Mouse (Mus musculus): ENCODE measurements around the gene Lamb3. TPM values are rescaled to one million over a fixed set of nuclear protein-coding genes. Genes with fewer than 3 reads are reported as not detected.
"Not testable (repeated sequence)": the region's sequence is repeated elsewhere in the genome, so short reads cannot be mapped to it uniquely, and the experiment has no call there.

Lamb3 gene
- total RNA-seq, 2 experiments from 2014 or later: 0.98 to 2.2 TPM

DNA sequence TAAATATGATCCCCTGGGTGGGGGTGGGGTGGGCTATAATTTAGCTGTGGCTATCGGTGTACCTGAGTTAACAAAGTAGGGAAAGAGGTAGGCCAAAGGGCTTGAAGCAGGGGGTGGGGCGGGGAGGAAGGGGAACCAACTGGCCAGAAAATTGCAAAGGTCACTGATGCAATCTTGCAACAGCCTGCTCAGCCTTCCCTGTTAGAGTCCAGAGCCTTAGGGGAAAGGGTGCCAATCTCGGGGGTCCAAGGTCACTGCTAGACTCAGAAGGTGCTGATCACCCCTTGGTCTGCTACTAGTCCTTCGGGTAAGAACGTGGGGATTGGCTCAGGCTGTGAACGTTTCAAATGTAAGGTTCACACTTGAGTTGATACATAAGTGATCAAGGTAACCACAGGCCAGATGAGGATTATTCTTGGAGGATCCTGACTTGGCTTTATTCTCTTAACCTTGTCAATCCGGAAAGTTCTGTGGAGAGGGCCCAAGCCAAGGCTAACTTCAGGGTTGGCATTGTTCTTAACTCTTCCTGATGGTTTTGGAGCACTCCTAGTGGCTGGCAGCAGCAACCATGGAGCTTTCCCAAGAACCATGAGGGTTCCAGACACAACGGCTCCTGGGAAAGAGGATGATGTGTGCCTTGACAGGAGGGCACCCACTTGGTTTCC is 67.0 kb downstream of the Lamb3 start:
- no peak for DNase-seq (ENCODE audit: low spot score in 2 of 2)

DNA sequence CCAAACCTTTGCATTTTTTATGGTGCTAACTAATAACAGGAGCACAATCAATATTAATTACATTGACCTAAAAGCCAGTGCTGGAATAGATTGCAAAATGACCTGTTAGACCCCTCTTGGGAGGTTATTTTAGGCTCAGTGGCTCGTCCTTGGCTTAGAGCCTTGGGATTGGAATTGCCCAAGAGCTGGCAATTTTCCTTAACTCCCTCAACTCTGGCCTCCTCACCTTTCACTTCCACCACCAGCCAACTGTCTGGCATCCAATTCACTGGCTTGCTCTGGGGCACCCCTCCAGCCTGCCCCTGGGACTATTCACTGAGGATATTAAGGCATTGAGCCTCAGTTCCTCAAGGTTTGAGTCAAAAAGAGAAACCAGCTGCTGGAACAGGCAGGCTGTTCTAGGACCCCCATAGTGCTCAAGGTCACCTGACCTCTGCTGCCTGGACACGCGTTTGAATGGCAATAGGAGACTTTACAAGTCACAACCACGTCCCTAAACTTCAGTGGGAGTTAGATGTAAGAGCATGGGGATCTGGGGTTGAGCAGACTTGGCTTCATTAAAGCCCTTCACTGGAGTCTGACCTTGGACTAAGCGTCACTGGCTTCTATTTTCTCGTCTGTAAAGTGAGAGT is 71.0 kb downstream of the Lamb3 start:
- DNase-seq (ENCODE audit: low spot score in 2 of 2): no peak

DNA sequence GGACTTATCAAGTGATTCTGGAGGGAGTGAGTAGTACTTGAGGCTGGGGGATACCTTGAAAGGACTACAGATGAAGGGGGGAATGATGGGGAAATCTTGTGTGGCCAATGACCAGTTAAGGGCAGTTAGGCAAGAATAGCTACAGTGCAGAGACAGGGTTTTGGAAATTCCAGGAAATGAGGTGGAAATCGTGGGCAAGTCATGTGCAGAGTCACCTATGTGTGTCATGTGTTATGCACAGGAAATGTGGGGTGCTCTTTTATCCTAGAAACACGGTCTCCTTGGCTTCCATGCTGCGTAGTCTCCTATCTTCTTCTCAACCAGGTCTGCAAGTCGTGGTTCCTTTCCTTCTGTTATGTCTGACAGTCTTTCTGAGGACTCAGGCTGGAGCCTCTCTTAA is 72.0 kb downstream of the Lamb3 start:
- no peak for DNase-seq (ENCODE audit: low spot score in 2 of 2)

DNA sequence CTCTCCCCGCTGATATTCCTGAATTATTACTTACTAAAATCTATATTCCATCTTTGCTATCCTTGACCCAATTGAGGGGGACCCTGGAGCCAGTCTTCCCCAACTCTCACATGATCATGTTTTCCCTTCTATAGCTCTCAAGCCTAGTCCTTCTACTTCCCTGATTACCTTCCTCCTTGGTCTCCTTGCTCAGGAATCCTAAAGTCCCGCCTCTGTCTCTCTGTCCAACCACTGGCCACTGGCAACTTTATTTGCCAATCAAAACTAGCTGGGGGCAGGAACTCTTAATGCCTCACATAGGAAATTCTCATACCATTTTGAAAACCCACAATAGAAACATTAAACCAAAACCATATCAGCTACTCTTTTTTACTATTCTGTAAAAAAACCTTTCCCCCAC is 73.8 kb downstream of the Lamb3 start:
- no peak for DNase-seq (ENCODE audit: low spot score in 2 of 2)

DNA sequence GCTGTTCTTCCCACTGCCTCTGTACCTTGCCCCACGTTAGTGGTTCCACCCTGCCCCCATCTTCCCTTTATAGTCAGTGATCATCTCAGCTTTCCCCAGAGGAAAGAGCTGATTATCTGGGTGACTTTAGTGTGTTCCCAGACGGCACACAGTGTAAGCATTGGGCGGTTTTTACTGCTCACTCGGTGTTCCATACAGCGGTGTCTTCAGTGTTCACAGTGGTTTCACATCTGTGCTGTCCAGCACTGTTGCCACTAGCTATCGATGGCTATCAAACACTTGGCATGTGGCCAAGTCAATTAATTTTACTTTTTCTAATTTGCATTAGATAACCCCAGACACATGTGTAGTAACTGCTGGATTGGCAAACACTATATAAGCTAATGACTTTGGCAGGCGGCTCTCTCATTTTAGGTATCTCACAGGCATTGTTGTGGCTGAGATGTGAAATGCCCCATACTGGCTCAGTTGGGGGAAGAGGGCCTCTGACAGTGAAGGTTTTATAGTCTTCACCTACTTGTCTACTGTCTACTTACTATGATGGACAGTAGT is 76.8 kb downstream of the Lamb3 start:
- no peak for DNase-seq (ENCODE audit: low spot score in 2 of 2)

DNA sequence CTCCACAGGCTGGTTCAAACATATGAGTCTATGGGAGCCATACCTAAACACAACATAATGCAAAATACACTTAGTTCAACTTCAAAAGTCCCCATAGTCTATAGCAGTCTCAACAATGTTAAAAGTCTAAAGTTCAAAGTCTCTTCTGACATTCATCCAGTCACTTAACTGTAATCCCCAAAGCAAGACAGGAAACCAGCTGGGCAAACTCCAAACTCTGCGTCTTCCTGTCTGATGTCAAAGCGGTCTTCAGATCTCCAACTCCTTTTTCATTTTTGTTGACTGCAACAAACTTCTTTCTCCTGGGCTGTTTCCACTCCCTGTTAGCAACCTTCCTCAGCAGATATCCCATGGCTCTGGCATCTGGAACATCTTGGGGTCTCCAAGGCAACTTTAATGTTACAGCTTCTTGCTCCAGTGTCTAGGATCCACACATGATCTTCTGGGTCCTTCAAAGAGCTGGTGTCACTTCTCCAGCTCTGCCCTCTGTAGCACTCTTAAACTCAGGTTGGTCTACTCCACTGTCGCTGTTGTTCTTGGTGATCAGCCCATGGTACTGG is 78.3 kb downstream of the Lamb3 start:
- not testable (repeated sequence) for DNase-seq (ENCODE audit: low spot score in 2 of 2)

DNA sequence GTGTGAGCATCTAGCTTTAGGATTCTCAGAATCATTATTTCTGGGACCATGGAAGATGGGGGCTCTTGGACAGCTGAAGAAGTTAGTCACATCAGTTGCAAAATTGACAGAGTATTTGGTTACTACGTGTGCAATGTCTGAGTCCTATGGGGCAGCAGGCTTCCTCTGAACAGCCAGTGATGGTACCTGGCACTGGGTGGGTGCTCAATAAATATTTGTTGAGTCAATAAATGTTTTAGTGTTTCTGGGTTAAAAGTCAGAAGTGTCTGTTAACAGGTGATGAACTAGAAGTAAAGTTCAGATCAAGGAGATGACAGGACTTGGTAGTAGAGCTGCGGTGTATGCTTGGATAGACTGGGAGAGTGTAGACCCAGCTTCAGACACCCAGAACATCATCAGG is 80.1 kb downstream of the Lamb3 start:
- no peak for DNase-seq (ENCODE audit: low spot score in 2 of 2)

DNA sequence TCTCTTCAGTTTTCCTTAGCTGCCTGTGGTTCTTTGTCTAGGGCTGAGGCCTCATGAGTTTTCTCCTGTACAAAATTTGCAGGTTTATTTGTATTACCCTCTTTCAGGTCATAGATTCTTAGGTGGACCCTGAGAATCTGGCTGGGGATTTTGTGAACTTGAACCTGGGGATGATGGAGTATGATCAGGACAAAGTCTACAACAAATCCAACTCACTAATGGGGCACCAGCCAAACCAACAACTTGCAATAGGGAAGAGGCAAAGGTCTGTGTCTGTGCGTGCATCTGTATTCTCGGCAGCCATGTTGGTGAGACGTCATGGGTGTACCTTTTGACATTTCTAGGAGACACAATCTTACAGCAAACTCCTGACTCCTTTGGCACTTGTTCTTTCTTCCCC is 81.6 kb downstream of the Lamb3 start:
- no peak for DNase-seq (ENCODE audit: low spot score in 2 of 2)

DNA sequence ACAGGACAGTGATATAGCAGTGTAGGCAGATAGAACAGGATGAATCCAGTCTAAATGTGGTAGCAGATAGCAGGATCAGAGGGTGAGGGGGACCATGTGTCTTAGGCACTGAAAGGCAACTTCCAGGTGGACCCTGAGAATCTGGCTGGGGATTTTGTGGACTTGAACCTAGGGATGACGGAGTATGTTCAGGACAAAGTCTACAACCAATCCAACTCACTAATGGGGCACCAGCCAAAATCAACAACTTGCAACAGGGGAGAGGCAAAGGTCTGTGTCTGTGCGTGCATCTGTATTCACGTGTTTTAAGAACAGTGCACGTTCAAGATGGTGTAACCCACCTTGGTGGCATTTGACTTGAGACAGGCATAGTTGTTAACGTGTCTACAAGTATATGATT is 82.4 kb downstream of the Lamb3 start:
- no peak for DNase-seq (ENCODE audit: low spot score in 2 of 2)

DNA sequence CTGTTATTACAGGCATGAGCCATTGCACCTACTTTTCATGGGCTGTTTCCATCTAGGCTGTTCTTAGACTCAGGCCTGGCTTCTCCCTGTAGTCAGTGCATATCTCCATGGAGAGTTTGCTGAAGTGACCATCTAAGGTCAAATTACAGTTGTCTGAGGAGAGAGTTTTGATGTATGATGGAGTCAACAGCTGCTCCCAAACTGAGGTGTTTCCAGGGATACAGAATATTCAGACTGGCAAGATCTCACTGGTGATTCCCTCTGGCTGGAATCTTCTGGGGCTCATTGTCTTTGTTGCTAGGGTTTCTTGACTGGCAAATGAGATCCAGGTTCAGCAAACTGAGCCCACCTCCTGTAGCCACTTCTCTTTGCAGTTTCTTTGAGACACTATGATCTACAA is 83.2 kb downstream of the Lamb3 start:
- no peak for DNase-seq (ENCODE audit: low spot score in 2 of 2)

DNA sequence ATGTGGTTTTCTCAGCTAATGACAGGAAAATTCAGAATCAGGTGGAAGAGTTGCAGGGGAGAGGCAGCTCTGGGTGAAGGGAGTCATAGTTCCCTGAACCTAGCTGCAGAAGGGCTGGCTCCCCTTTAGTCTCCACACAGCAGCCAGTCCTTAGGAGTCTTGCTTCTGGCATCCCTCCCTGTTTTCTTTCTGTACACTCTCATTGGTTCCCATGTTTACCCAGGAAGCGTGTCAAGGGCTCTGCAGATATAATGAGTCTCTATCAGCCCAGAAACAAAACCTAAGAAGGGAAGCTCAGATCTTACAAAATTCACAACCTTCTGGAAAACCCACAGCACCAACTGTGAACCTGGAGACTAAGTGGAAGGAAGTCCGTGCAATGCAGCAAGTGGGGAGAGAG is 85.5 kb downstream of the Lamb3 start:
- no peak for DNase-seq (ENCODE audit: low spot score in 2 of 2)

DNA sequence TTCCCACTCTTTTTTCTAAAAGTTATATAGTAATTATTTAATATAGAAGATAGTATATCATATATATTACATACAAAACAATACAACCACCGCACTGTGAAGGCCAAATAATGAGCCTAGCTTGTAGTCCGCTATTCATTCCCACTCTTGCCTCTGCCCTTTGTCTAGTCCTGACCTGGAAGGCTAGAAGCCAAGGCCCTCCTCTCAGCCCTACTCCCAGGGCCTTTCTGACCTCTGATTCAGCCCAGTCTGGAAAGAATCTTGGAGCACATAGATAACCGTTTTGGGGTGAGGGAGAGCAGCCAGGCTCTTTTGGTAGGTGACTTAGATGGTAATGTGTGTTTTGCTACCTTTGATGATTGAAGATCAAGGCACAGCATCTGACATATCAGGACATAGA is 86.4 kb downstream of the Lamb3 start:
- DNase-seq (ENCODE audit: low spot score in 2 of 2): no peak

DNA sequence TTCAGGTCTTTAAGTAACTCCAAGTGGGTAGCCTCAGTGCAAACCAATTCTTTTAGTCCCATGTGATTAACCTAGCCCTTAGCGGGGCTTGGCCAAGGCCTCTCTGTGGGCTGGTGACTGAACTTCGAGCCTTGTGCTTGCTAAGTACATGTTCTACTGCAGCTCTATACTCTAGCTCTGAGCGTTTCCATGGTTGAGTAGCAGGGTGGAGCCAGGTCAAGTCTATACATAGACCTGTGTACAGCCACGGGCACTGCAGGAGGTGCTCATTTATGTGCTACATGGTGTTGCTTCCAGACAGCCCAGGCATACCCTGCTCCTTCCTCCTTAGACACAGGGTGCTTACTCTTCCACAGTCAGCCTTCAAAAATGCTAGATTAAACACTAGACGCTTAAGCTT is 88.4 kb downstream of the Lamb3 start:
- no peak for DNase-seq (ENCODE audit: low spot score in 2 of 2)

DNA sequence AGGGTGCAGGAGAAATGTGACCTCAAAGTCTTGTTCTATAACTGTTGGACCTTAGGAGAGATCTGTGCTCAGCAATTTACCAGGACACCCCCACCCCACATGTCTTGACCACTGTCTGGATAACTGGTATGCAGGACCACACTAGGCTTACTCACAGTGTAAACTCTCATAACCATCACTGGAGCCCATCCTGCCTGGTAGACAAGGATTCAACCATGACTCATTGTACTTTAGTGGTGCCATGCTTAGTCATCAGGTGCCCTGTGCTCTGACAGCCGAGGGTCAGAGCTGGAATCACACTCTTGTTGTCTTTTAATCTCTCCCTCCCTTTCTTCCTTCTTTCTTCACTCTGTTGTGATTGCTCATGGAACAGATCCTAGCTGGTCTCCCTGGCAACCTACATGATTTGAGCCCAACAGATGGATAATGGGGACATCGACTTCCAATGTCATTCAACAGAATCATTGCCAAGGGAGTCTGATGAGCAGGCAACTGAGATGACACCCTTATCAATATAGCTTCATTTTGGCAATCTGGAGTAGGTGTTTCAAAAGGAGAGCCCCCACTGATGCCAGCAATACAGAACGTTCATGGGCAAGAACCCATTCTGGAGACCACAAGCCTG is 90.8 kb downstream of the Lamb3 start:
- no peak for DNase-seq (ENCODE audit: low spot score in 2 of 2)

DNA sequence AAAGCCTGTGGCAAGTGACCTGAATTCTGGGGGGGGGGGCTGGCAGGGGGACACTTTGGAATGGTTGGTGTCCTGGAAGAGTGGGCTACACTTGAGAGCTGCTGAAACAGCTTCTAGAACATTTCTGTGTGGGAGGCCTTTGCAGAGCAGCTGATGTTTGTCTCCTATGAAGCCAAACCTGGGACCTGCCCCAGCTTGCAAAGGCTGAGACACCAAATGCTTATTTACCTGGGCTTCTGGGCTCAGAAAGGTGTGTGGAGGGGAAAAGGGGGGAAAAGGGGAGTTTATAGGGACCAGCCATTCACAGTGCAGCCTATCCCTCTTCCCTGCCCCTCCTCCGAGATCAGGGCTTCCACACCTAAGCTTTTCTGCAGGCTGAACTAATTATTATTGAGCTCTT is 92.5 kb downstream of the Lamb3 start:
- no peak for DNase-seq (ENCODE audit: low spot score in 2 of 2)

DNA sequence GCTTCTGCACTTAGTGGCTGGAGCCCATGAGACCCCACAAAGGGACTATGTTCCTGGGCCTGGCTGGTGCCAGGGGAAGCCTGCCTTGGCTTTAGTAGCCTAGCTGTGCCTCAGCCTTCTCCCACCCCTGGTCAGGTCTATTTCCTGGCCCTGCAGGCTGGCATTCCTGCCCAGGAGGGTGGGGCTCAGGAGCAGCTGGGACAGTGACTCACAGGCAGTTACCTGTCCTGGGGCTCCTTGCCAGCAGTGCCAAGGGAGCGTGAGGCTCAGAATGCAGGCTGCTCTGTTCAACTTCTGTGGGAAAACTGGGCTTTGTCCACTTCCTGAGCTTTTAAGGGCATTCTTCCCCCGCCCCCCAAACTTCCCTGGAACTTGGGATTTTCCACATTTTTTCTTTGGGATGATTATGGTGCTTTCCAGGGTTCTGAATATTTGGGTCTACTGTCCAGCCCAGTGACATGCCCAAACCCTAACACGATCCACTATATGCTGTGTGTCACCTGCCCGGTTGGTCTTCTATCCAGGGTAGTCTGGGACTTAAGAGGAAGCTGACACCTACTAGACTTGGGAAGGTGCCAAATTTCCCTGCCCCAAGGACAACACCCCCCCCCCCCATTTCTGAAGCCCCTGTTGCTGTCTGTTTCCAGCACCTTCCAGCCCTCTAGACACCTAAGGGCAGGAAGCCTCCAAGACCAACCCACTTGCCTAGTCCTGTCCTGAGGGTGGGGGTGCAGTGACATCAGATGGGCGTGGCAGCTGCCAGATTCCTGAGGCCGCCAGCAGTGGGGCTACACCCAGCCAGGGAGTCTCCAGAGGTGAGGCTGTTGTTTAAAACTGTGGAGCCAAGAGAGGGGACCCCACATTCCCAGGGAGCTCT is 94.0 kb downstream of the Lamb3 start:
- DNase-seq (ENCODE audit: low spot score in 2 of 2): no peak

DNA sequence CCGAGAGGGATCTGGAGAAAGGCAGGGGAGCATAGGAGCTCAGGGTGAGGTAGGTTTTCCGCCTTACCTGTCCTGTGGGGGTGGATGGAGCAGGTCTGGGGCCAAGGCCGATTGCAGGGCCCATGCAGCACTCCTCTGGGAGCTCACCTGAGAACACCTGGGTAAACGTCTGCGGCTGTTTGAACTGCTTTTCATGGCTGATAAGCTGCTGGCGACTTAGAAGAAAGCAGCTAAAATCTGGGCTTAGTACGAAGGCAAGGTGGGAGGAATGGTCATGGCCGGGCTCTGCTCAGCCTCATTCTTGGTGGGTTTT is 94.5 kb downstream of the Lamb3 start:
- DNase-seq (ENCODE audit: low spot score in 2 of 2): no peak

DNA sequence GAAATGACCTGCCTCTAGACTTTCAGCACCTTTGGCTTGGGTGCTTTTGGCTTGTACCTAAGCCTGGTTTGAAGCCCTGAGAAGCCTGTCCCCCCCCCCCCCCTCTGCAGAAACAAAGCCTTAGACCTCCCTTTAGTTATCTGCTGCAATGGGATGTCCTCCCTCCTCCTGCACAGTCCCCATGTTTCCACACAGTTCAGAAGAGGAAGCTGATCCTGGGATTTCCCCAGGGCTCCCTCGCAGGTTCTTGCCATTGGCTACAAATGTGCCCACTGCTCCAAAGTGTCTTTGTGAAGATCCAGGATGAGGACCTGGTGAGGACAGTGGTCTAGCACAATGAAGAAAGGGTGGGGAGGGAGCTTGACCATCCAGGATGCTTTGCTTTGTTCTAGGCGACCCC is 95.6 kb downstream of the Lamb3 start:
- DNase-seq (ENCODE audit: low spot score in 2 of 2): no peak

DNA sequence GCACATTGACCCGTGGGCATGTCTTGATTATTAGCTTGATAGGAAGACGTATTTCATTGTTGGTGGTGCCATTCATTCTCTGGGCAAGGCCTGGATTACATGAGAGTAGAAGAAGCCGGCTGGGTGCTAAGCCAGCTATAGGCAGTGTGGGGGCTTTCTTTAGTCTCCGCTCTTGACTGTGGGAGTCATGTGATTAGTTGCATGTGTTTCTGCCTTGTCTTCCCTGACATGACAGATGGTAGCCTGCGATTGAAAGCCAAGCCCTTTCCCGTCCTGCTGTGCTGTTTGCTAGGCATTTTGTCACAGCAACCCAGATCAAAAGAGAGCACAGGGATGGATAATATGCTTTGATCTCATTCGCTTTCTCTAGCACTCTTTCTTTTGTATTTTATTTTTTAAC is 97.9 kb downstream of the Lamb3 start:
- DNase-seq (ENCODE audit: low spot score in 2 of 2): no peak

DNA sequence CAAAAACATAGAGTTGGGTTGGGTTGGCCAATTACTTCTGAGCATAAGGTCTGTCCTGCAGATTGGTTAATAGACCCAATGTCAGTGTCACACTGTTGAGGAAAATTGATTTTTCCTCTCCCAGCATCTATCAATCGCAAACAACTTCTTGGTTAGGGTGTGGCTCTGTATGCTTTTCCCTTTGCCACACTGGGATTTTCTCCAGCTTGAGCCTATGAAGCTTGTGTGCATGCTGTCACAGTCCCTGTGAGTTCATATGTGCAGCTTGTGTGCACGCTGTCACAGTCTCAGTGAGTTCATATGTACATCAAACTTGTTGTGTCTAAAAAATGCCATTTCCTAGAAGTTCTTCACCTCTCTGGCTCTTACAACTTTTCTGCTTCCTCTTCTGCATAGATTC is 99.3 kb downstream of the Lamb3 start:
- no peak for DNase-seq (ENCODE audit: low spot score in 2 of 2)

DNA sequence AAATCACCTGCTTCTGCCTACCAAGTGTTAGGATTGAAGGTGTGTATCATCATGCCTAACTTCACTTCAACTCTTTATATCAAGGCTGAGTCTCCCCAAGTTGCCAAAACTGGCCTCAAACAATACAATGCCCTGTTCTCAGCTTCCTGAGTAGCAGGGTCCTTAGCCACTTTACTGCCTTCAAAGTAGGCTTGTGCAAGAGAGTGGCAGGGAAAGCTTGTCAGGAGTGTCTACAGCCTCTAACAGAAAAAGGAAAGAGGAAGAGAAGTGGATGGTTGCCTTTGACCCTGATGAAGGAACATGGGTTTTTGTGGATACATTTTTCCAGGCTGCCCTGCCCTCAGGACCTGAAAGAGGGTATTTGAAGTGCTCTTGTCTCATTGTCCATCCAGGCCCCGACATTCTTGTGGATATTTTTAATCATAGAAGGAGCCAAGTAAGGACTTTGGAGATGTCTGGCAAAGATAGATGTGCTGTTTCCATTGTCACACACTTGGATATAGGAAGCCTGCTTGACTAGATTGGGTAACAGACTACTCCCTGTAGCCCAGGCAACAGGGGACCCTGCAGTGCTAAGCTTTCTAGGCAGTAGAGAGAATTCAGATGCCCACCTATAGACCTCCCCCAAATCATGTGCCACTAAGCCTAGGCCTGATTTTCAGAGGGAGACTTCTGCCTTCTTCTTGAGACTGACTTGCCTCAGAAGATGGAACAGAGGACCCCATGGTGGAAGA is 102.5 kb downstream of the Lamb3 start:
- DNase-seq (ENCODE audit: low spot score in 2 of 2): no peak
